21 mouse cellular contexts compared by ENCODE assay signal in genomic region chr3:153432053-153432816, GRCm38 (mm10).
A peak's percentile ranks its signal among the peaks of the same experiment; 100 is the strongest.
DNase-seq lines count a peak whose midpoint lies in the region; ATAC-seq and TF ChIP-seq lines count a peak whose summit lies in the region.
"Had no signal": no experiment of that assay in that cellular context is flagged by ENCODE, and none has a peak within 500 bp of the region (broad histone marks: within the 10 kb centered on the region; RNA-seq: fewer than 3 reads in every experiment).

No protein-coding gene starts in this region.

- no peak for TF ChIP-seq POLR2A in lung, adult 2 months (IDR thresholded peaks at IDR 0.05; ENCODE audit: borderline replicate concordance, extremely low read depth, low read depth, low read length)

- DNase-seq in cerebellum, adult 9-10 months: peak; percentile 12
- no peak for DNase-seq in cerebellum, postnatal 36 days
- peak; percentile 57 to 64 for DNase-seq in right cerebral cortex, postnatal 10 days (ENCODE audit: low spot score in 2 of 2)
- DNase-seq in right cerebral cortex, postnatal 4 days: no peak
- DNase-seq in lung, adult 2 months: no peak
- no peak for DNase-seq in adrenal gland, postnatal 25 days
- DNase-seq: adrenal gland, adult 2 months; heart, adult 18-20 months; kidney, adult 18-20 months; lung, embryonic 14.5 days; retina, postnatal 1 day; thymus, postnatal 36 days had no signal

- no peak overlapping the region for H3K4me2 ChIP-seq in hindbrain, embryonic 16.5 days (ENCODE audit: low read length)
- no peak overlapping the region for H3K4me2 ChIP-seq in hindbrain, embryonic 12.5 days (replicated peaks)
- H3K4me2 ChIP-seq: heart, embryonic 15.5 days; hindbrain, embryonic 15.5 days; liver, embryonic 11.5 days; lung, embryonic 14.5 days; midbrain, embryonic 12.5 days had no signal

- H3K4me3 ChIP-seq in hindbrain, embryonic 16.5 days (ENCODE audit: low read length): no peak overlapping the region
- H3K4me3 ChIP-seq in hindbrain, embryonic 12.5 days: no peak overlapping the region
- H3K4me3 ChIP-seq in lung, adult 2 months (replicated peaks; ENCODE audit: extremely low read depth, low read depth, low read length): no peak overlapping the region
- H3K4me3 ChIP-seq: heart, embryonic 15.5 days; hindbrain, embryonic 15.5 days; limb, embryonic 10.5 days; midbrain, embryonic 12.5 days had no signal

- WGBS in hindbrain, embryonic 16.5 days: 67% methylated on average over 6 of the region's 6 CpGs
- 82% methylated on average over 6 of the region's 6 CpGs for WGBS in hindbrain, embryonic 12.5 days
- WGBS in lung, adult 2 months: 87% methylated on average over 6 of the region's 6 CpGs

- H3K27me3 ChIP-seq in hindbrain, embryonic 16.5 days (replicated peaks; ENCODE audit: control insufficient read depth, insufficient read depth, low read length): no peaks in the 10 kb centered on the region
- no peaks in the 10 kb centered on the region for H3K27me3 ChIP-seq in hindbrain, embryonic 12.5 days
- H3K27me3 ChIP-seq: CH12.LX; heart, embryonic 15.5 days; hindbrain, embryonic 15.5 days; midbrain, embryonic 12.5 days had no signal

- H3K4me1 ChIP-seq in hindbrain, embryonic 16.5 days (ENCODE audit: control insufficient read depth, insufficient read depth, low read depth, low read length): peaks cover 4% of the 10 kb centered on the region
- peaks cover 28% of the 10 kb centered on the region for H3K4me1 ChIP-seq in hindbrain, embryonic 12.5 days
- no peaks in the 10 kb centered on the region for H3K4me1 ChIP-seq in lung, adult 2 months (ENCODE audit: control insufficient read depth, insufficient read depth, low read length)
- H3K4me1 ChIP-seq: heart, embryonic 15.5 days had no signal

- no peaks in the 10 kb centered on the region for H3K36me3 ChIP-seq in hindbrain, embryonic 16.5 days (ENCODE audit: control insufficient read depth, insufficient read depth, low read length)
- no peaks in the 10 kb centered on the region for H3K36me3 ChIP-seq in hindbrain, embryonic 12.5 days
- H3K36me3 ChIP-seq: heart, embryonic 15.5 days; hindbrain, embryonic 15.5 days; limb, embryonic 10.5 days; midbrain, embryonic 12.5 days had no signal

- peak; percentile 71 for ATAC-seq in hindbrain, embryonic 16.5 days
- ATAC-seq in hindbrain, embryonic 12.5 days (ENCODE audit: low FRiP score): no peak

- no peak overlapping the region for H3K9ac ChIP-seq in hindbrain, embryonic 16.5 days (ENCODE audit: low read depth, low read length)
- H3K9ac ChIP-seq in hindbrain, embryonic 12.5 days: no peak overlapping the region
- H3K9ac ChIP-seq: heart, embryonic 15.5 days; hindbrain, embryonic 15.5 days; lung, embryonic 14.5 days; midbrain, embryonic 12.5 days had no signal

- no peak overlapping the region for H3K27ac ChIP-seq in hindbrain, embryonic 16.5 days (ENCODE audit: low read depth, low read length)
- no peak overlapping the region for H3K27ac ChIP-seq in hindbrain, embryonic 12.5 days
- H3K27ac ChIP-seq: heart, embryonic 15.5 days; hindbrain, embryonic 15.5 days; limb, embryonic 10.5 days; macrophage; midbrain, embryonic 12.5 days had no signal

- no peaks in the 10 kb centered on the region for H3K9me3 ChIP-seq in hindbrain, embryonic 16.5 days (ENCODE audit: control insufficient read depth, low read length)
- H3K9me3 ChIP-seq in hindbrain, embryonic 12.5 days (replicated peaks): no peaks in the 10 kb centered on the region
- H3K9me3 ChIP-seq: heart, embryonic 15.5 days; hindbrain, embryonic 15.5 days; limb, embryonic 10.5 days; midbrain, embryonic 12.5 days had no signal

- no peak for TF ChIP-seq CTCF in lung, adult 2 months (IDR thresholded peaks at IDR 0.05; ENCODE audit: insufficient read depth, low read length)

Comparison
In these comparisons a context has a peak if more than half of its experiments do, and no peak if none do; other contexts are left out.
1. DNase-seq: peak in cerebellum, adult 9-10 months (single experiment) and right cerebral cortex, postnatal 10 days (2 of 2); none in cerebellum, postnatal 36 days (0 of 2), right cerebral cortex, postnatal 4 days (single experiment), lung, adult 2 months (single experiment) and adrenal gland, postnatal 25 days (single experiment).